Mouse (Mus musculus) lung, postnatal 36 days (tissue): ENCODE data around the gene App.

Experiments used
- DNase-seq: peaks from one replicate; pipeline ENCODE4 v3.0.0; 2022; ENCODE audit warnings: mixed read lengths

App gene

GRCm38 (mm10) chr16:85071791-85072190, 101.8 kb downstream of the App start:
- DNase-seq, result peak; percentile 65

- DNase-seq, result no peak
Measured at GRCm38 (mm10) chr16:85071248-85071647, 102.3 kb downstream of the App start.

- peak; percentile 34 for DNase-seq
Measured at GRCm38 (mm10) chr16:85067254-85067893, 106.2 kb downstream of the App start.

GRCm38 (mm10) chr16:85066227-85066626, 107.3 kb downstream of the App start:
- DNase-seq, result no peak

GRCm38 (mm10) chr16:85064800-85065199, 108.8 kb downstream of the App start:
- DNase-seq, result no peak

GRCm38 (mm10) chr16:85062732-85063131, 110.8 kb downstream of the App start:
- no peak for DNase-seq

GRCm38 (mm10) chr16:85061725-85062124, 111.8 kb downstream of the App start:
- DNase-seq, result no peak

- no peak for DNase-seq
Measured at GRCm38 (mm10) chr16:85058138-85058537, 115.4 kb downstream of the App start.

GRCm38 (mm10) chr16:85056212-85056611, 117.4 kb downstream of the App start:
- DNase-seq, result no peak

- peak; percentile 55 for DNase-seq
Measured at GRCm38 (mm10) chr16:85053996-85054395, 119.6 kb downstream of the App start.

- no peak for DNase-seq
Measured at GRCm38 (mm10) chr16:85047310-85047709, 126.3 kb downstream of the App start.

GRCm38 (mm10) chr16:85041153-85041959, 132.2 kb downstream of the App start:
- no peak for DNase-seq

- no peak for DNase-seq
Measured at GRCm38 (mm10) chr16:85038731-85039130, 134.8 kb downstream of the App start.

- DNase-seq, result no peak
Measured at GRCm38 (mm10) chr16:85037969-85038644, 135.5 kb downstream of the App start.

GRCm38 (mm10) chr16:85035815-85036214, 137.8 kb downstream of the App start:
- no peak for DNase-seq

GRCm38 (mm10) chr16:85033747-85034146, 139.8 kb downstream of the App start:
- DNase-seq, result no peak

- no peak for DNase-seq
Measured at GRCm38 (mm10) chr16:85030810-85031209, 142.8 kb downstream of the App start.

- DNase-seq, result peak; percentile 12
Measured at GRCm38 (mm10) chr16:85028396-85028795, 145.2 kb downstream of the App start.

- DNase-seq, result no peak
Measured at GRCm38 (mm10) chr16:85024706-85025105, 148.9 kb downstream of the App start.

GRCm38 (mm10) chr16:85023106-85023505, 150.5 kb downstream of the App start:
- peak; percentile 28 for DNase-seq

GRCm38 (mm10) chr16:85020696-85021323, 152.8 kb downstream of the App start:
- DNase-seq, result no peak

GRCm38 (mm10) chr16:85019273-85019672, 154.3 kb downstream of the App start:
- no peak for DNase-seq

GRCm38 (mm10) chr16:85017845-85018244, 155.7 kb downstream of the App start:
- DNase-seq, result no peak
